Mouse (Mus musculus): ENCODE results near the gene Dedd. TPM values are rescaled to one million over a fixed set of nuclear protein-coding genes. Genes with fewer than 3 reads are reported as not detected.

The Dedd gene
- polyA plus RNA-seq, 1 experiment from 2014 or later, result 61.5 TPM

- no peaks in the 10 kb centered on the region for H3K27me3 ChIP-seq (ENCODE audit: control insufficient read depth, insufficient read depth, low read length)
- H3K4me3 ChIP-seq (replicated peaks; ENCODE audit: low read depth, low read length), result peak overlapping the region; percentile 36
- H3K27ac ChIP-seq (replicated peaks; ENCODE audit: low read depth, low read length), result no peak overlapping the region
- ATAC-seq (ENCODE audit: low FRiP score, low TSS enrichment) (peak; percentile 64; the same call in 1 of the 2 replicates), DNase-seq (peak; percentile 90)
- 3% methylated on average over 31 of the region's 31 CpGs for WGBS
- no peaks in the 10 kb centered on the region for H3K9me3 ChIP-seq (ENCODE audit: control insufficient read depth, low read length)
- peaks cover 7% of the 10 kb centered on the region for H3K4me1 ChIP-seq (ENCODE audit: control insufficient read depth, insufficient read depth, low read length)
- no peaks in the 10 kb centered on the region for H3K36me3 ChIP-seq (ENCODE audit: control insufficient read depth, insufficient read depth, low read length)
- peak overlapping the region; percentile 9; the same call in 1 of the 2 replicates for H3K9ac ChIP-seq (replicated peaks; ENCODE audit: low read length)
- H3K4me2 ChIP-seq (ENCODE audit: low read length), result peak overlapping the region; percentile 58
These were observed 51.1 kb downstream of the Dedd start for GRCm38 (mm10) chr1:171379935-171380599.

- WGBS, result 90% methylated on average over 11 of the region's 11 CpGs
- Histone ChIP-seq H3K4me2 (ENCODE audit: low read length) (no peak overlapping the region), H3K9ac (replicated peaks; ENCODE audit: low read length) (no peak overlapping the region), H3K36me3 (ENCODE audit: control insufficient read depth, insufficient read depth, low read length) (no peaks in the 10 kb centered on the region), H3K4me3 (replicated peaks; ENCODE audit: low read depth, low read length) (no peak overlapping the region), H3K27me3 (ENCODE audit: control insufficient read depth, insufficient read depth, low read length) (no peaks in the 10 kb centered on the region), H3K9me3 (ENCODE audit: control insufficient read depth, low read length) (no peaks in the 10 kb centered on the region), H3K4me1 (ENCODE audit: control insufficient read depth, insufficient read depth, low read length) (peaks cover 7% of the 10 kb centered on the region), H3K27ac (replicated peaks; ENCODE audit: low read depth, low read length) (no peak overlapping the region)
- ATAC-seq (ENCODE audit: low FRiP score, low TSS enrichment) (no peak), DNase-seq (no peak)
These were observed 53.2 kb downstream of the Dedd start for GRCm38 (mm10) chr1:171382096-171382620.

DNA sequence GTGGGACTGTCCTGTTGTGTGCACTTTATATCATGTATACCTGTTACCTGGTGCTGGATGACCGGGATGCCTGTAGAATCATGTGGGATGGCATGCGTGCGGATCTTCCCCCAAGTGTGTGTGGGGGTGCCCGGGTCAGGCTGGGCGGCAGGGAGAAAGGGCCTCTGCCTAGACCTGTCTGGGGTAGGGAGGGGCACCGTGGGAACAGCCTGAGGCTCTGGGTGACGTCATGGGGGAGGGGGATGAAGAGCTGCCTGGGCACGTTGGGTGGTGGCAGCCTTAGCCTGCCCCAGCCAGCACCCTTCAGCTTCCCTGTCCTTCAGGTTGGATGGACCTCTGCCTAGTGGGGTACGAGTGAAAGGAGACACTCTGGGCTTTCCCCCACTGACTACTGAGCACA is 55.4 kb downstream of the Dedd start:
- no peak overlapping the region for H3K4me3 ChIP-seq (replicated peaks; ENCODE audit: low read depth, low read length)
- DNase-seq (no peak), ATAC-seq (ENCODE audit: low FRiP score, low TSS enrichment) (no peak)
- WGBS, result 68% methylated on average over 9 of the region's 9 CpGs
- H3K36me3 ChIP-seq (ENCODE audit: control insufficient read depth, insufficient read depth, low read length), result no peaks in the 10 kb centered on the region
- no peaks in the 10 kb centered on the region for H3K27me3 ChIP-seq (ENCODE audit: control insufficient read depth, insufficient read depth, low read length)
- H3K9me3 ChIP-seq (ENCODE audit: control insufficient read depth, low read length), result no peaks in the 10 kb centered on the region
- no peak overlapping the region for H3K27ac ChIP-seq (replicated peaks; ENCODE audit: low read depth, low read length)
- peaks cover 7% of the 10 kb centered on the region for H3K4me1 ChIP-seq (ENCODE audit: control insufficient read depth, insufficient read depth, low read length)
- no peak overlapping the region for H3K4me2 ChIP-seq (ENCODE audit: low read length)
- H3K9ac ChIP-seq (replicated peaks; ENCODE audit: low read length), result no peak overlapping the region

DNA sequence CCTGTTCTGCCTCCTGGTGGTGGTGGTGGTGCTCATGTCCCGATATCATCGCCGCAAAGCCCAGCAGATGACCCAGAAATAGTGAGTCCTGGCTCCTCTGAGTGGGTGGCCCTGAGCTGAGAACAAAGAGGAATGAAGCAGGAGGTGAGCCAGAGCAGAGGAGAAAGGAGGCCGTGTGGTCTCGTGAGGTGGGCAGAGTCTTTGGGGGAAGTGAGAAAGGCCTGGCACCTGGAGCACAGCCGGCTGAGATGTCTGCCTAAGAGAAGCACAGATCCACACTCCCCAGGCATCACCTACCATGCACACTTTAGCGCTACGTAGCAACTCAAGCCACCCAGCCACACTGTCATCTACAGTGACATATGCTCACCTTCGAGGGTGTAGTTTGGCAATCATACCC is 56.2 kb downstream of the Dedd start:
- no peaks in the 10 kb centered on the region for H3K9me3 ChIP-seq (ENCODE audit: control insufficient read depth, low read length)
- H3K4me2 ChIP-seq (ENCODE audit: low read length), result no peak overlapping the region
- DNase-seq (no peak), ATAC-seq (ENCODE audit: low FRiP score, low TSS enrichment) (no peak)
- H3K9ac ChIP-seq (replicated peaks; ENCODE audit: low read length), result no peak overlapping the region
- no peaks in the 10 kb centered on the region for H3K27me3 ChIP-seq (ENCODE audit: control insufficient read depth, insufficient read depth, low read length)
- no peak overlapping the region for H3K27ac ChIP-seq (replicated peaks; ENCODE audit: low read depth, low read length)
- no peaks in the 10 kb centered on the region for H3K36me3 ChIP-seq (ENCODE audit: control insufficient read depth, insufficient read depth, low read length)
- peaks cover 1% of the 10 kb centered on the region; the same call in 1 of the 2 replicates for H3K4me1 ChIP-seq (ENCODE audit: control insufficient read depth, insufficient read depth, low read length)
- WGBS, result 70% methylated on average over 9 of the region's 9 CpGs
- H3K4me3 ChIP-seq (replicated peaks; ENCODE audit: low read depth, low read length), result no peak overlapping the region

DNA sequence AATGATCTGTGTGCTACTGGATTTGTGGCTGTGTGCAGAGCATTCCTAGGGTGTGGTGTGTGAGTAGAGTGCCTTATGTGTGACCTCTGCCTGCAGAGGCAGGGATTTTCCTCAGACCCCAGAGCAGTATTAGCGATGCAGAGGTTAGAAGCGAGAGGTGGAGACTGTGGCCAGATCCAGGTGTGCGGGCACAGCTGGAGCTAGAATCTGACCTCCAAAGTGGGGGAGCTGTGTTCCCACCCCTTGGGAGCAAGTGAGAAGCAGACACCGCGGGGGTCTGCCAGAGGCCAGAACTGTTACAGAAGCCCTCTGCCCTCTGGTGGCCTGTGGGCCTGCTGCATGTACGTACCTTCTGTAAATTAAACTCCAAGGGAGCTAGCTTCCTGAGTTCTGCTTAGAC is 58.2 kb downstream of the Dedd start:
- no peak overlapping the region for H3K9ac ChIP-seq (replicated peaks; ENCODE audit: low read length)
- ATAC-seq (ENCODE audit: low FRiP score, low TSS enrichment) (no peak), DNase-seq (peak; percentile 60)
- WGBS, result 29% methylated on average over 6 of the region's 6 CpGs
- no peak overlapping the region for H3K4me2 ChIP-seq (ENCODE audit: low read length)
- no peak overlapping the region for H3K4me3 ChIP-seq (replicated peaks; ENCODE audit: low read depth, low read length)
- no peaks in the 10 kb centered on the region for H3K9me3 ChIP-seq (ENCODE audit: control insufficient read depth, low read length)
- no peak overlapping the region for H3K27ac ChIP-seq (replicated peaks; ENCODE audit: low read depth, low read length)
- H3K27me3 ChIP-seq (ENCODE audit: control insufficient read depth, insufficient read depth, low read length), result no peaks in the 10 kb centered on the region
- H3K36me3 ChIP-seq (ENCODE audit: control insufficient read depth, insufficient read depth, low read length), result no peaks in the 10 kb centered on the region
- no peaks in the 10 kb centered on the region for H3K4me1 ChIP-seq (ENCODE audit: control insufficient read depth, insufficient read depth, low read length)

- H3K36me3 ChIP-seq (ENCODE audit: control insufficient read depth, insufficient read depth, low read length), result no peaks in the 10 kb centered on the region
- H3K27ac ChIP-seq (replicated peaks; ENCODE audit: low read depth, low read length), result no peak within 1 kb of the TSS
- H3K9me3 ChIP-seq (ENCODE audit: control insufficient read depth, low read length), result no peaks in the 10 kb centered on the region
- WGBS, result 85% methylated on average over 15 of the region's 15 CpGs
- no peaks in the 10 kb centered on the region for H3K4me1 ChIP-seq (ENCODE audit: control insufficient read depth, insufficient read depth, low read length)
- H3K27me3 ChIP-seq (ENCODE audit: control insufficient read depth, insufficient read depth, low read length), result no peaks in the 10 kb centered on the region
- H3K9ac ChIP-seq (replicated peaks; ENCODE audit: low read length), result no peak within 1 kb of the TSS
- H3K4me3 ChIP-seq (replicated peaks; ENCODE audit: low read depth, low read length), result no peak within 1 kb of the TSS
- DNase-seq (no peak), ATAC-seq (ENCODE audit: low FRiP score, low TSS enrichment) (no peak)
- H3K4me2 ChIP-seq (ENCODE audit: low read length), result no peak within 1 kb of the TSS
These were observed 59.6 kb downstream of the Dedd start, which contains the start of gene Arhgap30 for GRCm38 (mm10) chr1:171388376-171389102. Arhgap30 (plus strand) TSS chr1:171388954.

- no peak for DNase-seq
- H3K9ac ChIP-seq (replicated peaks; ENCODE audit: low read length), result no peak overlapping the region
- H3K27me3 ChIP-seq (ENCODE audit: control insufficient read depth, insufficient read depth, low read length), result no peaks in the 10 kb centered on the region
- H3K4me2 ChIP-seq (ENCODE audit: low read length), result no peak overlapping the region
- no peaks in the 10 kb centered on the region for H3K4me1 ChIP-seq (ENCODE audit: control insufficient read depth, insufficient read depth, low read length)
- no peak overlapping the region for H3K4me3 ChIP-seq (replicated peaks; ENCODE audit: low read depth, low read length)
- no peak for ATAC-seq (ENCODE audit: low FRiP score, low TSS enrichment)
- no peak overlapping the region for H3K27ac ChIP-seq (replicated peaks; ENCODE audit: low read depth, low read length)
- no peaks in the 10 kb centered on the region for H3K9me3 ChIP-seq (ENCODE audit: control insufficient read depth, low read length)
- no peaks in the 10 kb centered on the region for H3K36me3 ChIP-seq (ENCODE audit: control insufficient read depth, insufficient read depth, low read length)
- 89% methylated on average over 4 of the region's 4 CpGs for WGBS
These were observed 61.2 kb downstream of the Dedd start for GRCm38 (mm10) chr1:171390101-171390500.

All from midbrain, embryonic 14.5 days (tissue).